Mouse (Mus musculus) mouse trophoblast stem cell (cell line): ENCODE results near the gene Fancg.
"Not testable (repeated sequence)": the region's sequence is repeated elsewhere in the genome, so short reads cannot be mapped to it uniquely, and the experiment has no call there.

Source experiments
- in situ Hi-C, 2 experiments: fragments of 300-500 bp; cut with MseI, MboI; formaldehyde crosslinking; loops; 2 replicates in 1 of 2; 3 replicates in 1 of 2; pipeline ENCODE4 v1.15.1; 2025

Gene Fancg

DNA sequence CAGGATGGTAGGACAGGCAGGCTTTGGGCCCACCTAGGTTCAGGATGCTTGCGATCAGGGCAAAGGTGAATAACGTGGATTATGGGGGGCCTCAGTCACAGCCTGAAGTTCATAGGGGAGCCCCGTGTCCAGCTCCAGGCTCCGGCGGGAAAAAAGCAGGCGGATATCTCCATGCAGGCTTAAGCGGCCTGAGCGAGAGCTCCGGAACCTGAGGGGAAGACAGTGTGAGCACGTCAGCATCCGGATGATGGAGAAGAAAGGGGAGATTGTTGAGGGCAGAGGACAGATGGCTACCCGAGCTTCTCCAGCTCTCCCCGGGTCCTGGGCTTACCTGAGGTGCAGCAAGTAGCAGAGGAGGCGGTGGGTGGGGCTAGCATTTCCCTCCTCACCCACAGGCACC lies 23.2 kb upstream of the Fancg start:
- in situ Hi-C loops: no loop called here

DNA sequence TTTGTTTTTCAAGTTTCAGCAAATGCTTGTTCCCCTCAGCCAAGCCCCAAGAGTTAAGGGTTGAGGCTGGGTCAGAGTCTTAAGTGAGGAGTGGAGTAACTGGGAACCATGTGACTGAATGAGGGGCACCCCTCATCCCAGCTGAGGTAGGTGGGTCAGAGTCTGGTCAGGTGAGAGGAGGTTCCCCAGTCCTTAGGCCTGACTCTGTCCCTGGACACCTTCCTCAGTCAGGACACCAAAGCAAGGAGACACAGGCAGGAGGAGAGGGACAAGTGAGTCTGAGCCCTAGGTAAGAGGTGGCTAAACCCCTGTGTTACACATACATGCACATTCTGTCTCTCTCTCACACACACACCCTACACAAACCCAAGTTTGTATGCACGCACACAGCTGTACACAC lies 22.2 kb upstream of the Fancg start:
- in situ Hi-C loops: no loop called here

DNA sequence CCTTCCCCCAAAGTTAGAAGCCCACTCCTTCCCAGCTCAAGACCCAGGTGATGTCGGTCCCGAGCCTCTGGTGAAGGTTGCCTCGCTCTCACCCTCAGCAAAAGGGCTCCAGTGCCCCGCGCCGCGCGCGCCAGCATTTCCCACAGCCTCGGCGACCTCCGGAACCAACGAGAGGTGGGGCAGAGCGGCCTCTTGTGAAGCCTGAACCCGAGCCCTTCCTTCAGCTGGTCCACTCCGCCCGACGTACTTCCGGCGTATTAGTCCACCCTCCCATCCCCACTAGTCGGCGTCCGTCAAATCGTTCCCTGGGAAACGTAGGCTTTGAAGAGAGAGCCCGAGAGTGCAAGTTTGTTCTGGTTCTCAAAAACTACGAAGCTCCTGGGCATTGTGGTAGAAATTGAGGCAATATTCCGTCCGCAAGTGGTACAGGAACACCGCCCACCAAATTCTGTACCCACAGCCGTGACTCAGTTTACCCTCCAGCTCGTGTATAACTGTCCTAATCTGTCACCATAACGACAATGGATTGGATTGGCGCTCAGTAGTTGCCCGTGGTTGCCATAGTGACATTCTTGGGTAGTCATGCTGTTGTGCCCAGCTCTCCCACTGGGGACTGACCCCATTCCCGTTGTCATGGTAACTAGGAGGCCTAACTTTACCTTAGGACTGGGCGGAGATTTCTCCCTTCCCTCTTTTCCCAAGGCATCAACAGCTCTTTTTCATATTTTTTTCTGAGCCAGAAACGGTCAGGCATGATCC lies 21.1 kb upstream of the Fancg start, which contains the start of gene Stoml2:
Gene Stoml2 (minus strand): TSS at position 474 of the 759 bp plus-strand sequence.
- in situ Hi-C loops: no loop called here

DNA sequence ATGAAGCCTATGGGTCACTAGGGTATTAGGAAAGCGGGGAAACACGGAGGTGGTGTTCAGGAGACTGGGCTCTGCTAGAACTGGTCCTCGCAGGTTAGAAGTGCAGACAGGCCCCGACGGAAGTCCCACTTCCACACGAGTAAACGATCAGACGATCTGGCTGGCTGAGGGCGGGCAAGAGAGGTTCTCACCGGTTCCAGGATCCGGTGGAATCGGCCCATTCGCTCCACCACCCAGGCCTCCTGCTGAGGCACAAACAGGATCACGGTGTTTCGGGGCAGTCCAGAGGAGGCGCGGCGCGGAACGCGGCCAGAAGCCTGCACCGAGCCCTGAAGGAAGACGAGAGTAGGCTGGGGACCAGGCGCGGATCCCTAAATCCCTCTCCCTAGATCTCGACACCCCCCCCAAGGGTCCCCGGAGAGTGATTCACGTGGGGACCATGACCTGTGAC lies 20.5 kb upstream of the Fancg start:
- in situ Hi-C loops: no loop called here

DNA sequence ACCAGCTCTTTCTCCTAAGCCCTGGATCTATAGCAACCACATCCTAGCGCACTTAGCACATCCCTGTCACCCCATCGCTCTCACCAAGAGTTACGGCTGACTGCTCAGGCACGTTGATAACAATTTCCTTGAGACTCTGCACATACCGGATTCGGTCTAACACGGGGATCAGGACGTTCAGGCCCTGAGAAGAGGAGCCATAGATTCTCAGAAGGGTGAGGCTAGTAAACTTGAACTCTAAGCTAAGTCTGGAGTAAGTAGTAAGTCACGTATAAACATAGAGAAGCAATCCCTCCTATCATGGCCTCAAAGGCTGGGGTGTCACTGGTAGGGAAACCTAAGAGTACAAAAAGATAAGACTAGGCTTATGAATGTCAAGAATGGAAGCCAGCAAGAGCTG lies 20.0 kb upstream of the Fancg start:
- in situ Hi-C loops: no loop called here

DNA sequence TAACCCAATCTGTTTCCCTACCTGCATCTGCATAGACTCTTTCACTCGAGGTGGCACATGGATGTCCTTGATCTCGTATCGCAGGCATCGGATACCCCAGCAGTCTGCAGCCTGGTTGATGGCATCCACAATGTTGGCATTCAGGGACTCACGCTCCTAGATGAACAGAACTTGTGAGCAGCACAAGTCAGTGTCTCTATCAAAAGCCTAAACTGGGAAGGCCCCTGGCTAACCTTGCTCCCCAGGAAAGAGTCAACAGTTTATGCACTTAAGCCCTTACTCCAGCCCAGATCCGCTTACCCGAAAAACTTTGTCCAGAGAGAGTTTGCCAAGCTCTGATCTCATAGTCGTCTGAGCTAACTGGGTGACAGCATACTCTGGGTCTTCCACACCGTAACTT lies 19.4 kb upstream of the Fancg start:
- in situ Hi-C loops: no loop called here

DNA sequence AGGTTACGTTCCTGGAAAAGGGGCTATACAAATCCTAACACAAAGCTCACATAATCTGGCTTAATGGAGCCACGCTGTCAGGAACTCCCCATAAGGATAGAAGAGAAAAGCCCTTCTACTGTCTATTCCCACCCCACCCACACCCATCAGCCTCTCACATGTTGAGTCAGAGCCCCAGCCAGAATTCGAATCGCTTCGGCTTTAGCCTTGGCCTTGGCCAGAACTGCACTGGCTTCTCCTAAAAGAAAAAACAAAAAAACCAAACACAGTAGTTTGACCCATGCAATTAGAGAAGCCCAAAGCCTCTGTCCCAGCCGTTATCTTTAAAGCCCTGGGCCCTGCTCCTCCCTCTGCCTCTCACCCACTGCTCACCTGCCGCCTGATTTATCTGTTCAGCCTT lies 18.8 kb upstream of the Fancg start:
- in situ Hi-C loops: no loop called here

DNA sequence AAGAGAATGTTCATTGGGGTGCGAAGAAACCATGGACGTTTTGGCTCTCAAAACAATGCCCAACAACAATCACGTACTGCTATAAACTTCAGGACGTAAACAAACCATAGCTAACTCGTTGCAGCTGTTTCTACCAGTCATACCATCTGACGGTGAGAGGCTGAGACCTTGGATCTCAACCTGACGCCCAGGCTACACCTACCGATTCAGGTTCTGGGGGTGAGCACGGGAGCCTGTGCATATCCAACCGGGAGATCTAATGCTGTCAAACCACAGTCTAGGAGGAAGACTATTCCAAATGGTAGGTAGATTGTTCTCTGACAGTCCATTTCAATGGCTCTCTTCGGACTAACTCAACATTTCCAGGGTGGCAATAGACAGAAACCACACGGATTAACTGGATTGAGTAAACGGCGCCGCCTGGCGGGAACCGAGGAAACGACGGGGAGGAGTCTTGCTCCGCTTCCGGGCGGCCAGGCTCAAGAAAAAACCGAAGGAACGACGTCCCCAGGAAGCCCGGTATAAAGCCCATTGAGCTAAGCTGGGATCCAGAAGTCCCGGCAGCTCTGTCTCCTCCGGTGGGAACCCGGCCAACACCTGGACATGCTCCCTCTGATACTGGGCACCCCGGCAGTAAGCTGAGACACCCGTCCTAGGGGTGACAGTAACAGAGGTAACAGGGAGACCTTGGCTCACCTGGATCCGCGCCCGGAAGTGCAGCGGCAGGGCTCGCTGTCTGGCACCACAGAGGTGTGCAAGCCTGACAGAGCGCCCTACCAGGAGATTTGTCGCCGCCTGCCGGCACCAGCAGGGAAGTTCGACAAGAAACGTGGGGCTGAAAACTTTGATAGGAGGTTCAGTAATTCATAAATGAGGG lies 15.0 kb upstream of the Fancg start, which contains the start of gene Pigo:
Gene Pigo (minus strand): TSS at position 736 of the 877 bp plus-strand sequence.
- in situ Hi-C loops: no loop called here

DNA sequence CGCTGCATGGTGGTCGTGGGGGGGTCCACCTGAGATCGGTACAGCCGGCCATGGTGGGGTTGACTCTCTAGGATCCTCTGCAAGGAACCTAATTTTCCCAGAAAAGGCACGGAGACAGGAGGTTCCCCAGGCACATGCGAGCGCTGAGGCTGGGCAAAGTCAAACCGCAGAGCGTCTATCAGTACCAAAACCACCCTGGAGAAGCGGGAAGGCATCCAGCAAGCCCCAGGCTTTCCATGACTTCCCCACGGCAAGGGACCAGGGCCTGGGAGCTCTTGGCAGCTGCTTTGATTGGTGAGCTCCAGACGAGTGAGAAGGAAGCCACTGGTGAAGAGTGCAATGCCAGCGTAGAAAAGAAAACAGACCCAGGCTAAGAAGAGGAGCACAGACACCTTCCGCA lies 14.4 kb upstream of the Fancg start:
- in situ Hi-C loops: no loop called here

DNA sequence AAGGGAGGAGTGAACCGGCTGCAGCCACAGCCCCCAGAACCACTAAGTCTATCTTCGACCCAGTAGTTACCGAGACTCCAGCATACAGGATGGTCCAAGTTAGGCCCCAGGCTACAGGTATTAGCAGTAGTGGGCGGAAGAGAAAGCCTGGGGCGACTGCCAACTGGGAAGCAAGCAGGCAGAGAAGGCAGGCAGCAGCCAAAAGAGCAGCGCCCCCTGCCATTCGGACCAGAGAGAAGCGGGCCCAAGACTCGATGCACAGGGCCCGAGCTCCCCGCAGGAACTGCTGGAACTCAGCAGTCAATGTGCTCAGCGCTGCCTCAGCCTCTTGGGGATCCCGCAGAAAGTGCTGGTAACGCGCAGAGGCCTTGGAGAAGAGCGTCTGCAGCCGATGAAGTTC lies 11.0 kb upstream of the Fancg start:
- in situ Hi-C loops: no loop called here

DNA sequence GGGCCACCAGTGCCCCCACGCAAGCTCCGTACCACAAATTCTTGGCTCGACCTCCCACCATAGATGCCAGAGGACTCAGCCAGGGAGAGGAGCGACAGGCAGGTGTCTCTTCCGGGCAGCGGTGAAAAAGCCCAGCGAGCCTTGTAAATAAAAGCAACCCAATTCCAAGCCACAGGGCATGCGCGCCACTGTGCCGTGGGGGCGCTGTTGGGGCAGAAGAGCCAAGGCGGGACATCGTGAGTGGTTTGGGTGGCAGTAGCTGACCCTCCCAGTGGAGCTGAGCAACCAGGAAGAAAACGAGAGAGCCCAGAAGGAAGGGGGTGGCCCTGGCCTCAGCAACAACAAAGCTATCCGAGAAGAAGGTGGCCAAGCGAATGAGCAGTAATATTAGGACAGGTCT lies 10.6 kb upstream of the Fancg start:
- in situ Hi-C loops: no loop called here

DNA sequence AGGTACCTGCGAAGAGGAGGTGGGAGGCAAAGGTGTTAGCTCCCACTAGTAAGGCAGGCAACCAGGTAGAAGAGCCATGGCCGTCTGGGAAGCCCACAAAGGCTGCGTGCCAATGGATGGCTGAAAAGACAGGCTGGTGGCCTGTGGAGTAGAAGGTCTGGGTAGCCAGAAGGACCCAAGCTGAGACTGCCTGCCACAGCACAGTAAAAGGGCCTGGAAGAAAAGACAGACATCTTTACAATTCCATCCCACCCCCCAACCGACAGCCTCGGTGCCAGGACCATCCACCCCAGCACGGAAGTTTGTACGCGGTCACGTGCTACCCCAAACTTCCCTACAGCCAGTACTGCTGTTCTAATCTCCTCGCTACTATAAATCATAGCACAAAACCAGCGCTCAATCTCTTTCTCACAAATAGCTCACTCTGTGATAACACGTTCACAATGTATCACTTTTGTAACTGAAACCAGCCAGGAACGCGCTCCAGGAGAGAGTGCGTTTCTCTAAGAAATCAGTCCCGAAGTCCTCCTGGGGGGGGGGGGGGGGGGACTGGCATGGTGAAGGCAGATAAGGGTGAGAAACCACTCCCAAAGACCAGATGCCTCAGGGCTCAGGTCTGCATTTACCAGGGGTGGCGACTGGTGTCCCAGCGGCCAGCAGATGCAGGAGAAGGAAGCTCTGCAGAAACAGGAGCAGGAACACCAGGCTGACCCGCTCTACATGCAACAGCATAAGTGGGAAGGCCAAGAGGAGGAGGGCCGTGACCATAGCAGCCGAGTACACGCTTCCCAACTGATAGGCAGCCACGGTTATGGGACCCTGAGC lies 9.5 kb upstream of the Fancg start:
- in situ Hi-C loops: no loop called here

DNA sequence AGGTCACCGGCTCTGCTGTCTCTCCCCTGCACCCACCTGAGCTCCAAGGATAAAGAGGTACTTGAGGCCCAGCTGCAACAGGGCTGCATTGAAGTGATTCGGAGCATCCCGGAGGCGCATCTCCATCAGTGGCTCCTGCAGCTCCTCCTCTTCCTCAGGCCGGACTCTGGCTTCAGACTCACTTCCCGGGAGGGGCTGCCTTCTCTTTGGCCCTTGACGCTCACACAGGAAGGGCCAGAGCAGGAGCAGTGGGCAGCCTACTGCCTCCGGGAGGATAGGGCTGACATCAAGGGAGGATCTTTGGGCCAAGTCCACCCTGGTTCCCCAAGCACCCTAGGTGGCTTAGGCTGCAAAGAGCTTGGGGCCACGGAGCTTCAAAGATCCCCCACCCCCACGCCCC lies 8.9 kb upstream of the Fancg start:
- in situ Hi-C loops: no loop called here

DNA sequence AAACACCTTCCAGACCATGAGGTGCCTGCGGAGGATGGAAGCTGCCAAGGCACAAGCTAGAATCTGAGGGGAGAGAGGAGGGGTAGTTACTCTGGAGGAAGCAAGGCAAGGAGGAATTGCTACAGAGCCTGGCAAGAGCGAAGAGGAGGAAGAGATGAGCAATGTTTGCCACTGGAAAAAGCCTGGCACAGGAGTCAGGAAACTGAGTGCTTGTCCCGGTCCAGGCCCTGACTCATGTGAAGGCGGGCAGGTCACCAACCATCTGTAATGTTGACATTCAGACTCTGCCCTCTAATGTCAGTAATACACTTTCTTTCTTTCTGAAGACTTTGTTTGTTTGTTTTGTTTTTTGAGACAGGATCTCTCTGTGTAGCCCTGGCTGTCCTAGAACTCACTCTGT lies 7.8 kb upstream of the Fancg start:
- in situ Hi-C loops: no loop called here

DNA sequence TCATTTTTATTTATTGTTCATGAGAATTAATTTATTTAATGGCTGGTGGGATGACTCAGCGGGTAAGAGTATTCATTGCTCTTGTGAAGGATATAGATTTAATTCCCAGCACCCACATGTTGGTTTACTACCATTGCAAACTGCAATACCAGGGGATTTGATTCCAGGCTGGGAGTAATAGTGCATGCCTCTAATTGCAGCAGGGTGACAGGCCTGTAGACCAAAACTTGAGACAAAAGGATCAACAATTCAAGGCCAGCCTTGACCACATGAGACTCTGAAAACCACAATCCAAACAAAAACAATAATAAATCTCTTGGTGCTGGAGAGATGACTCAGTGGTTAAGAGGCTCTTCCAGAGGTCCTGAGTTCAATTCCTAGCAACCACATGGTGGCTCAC lies 1.8 kb upstream of the Fancg start:
- in situ Hi-C loops: no loop called here

DNA sequence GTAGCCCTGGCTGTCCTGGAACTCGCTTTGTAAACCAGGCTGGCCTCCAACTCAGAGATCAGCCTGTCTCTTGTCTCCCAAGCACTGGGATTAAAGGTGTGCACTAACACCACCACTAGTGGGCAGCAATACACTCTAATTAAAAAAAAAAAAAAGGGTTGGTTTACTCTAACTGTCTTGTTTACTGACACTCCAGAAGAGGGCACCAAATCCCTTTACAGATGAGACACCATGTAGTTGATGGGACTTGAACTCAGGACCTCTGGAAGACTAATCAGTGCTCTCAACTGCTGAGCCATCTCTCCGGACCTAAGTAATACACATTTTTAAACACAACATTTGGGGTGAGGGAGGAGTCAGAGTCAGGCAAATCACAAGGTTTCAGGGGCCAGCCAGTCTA lies 4.5 kb downstream of the Fancg start:
- in situ Hi-C loops: no loop called here

DNA sequence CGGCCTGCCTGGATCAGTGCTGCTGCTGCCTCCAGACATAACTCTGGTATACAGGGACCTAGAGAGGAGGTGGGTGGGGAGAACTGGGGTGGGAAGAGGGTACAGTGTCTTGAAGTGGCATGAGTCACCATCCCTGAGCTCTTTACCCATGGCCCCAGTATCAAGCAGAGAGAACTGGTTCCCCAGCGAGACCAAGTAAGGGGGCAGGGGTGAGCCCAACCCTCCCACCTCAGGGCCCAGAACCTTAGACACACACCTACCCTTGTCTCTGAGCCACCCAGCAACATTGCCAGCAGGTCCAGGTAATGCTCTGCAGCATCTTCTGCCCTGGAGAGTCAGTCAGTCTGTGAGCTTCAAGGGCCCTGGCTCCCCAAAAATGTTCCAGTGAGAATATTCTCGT lies 5.4 kb downstream of the Fancg start:
- in situ Hi-C loops: no loop called here

DNA sequence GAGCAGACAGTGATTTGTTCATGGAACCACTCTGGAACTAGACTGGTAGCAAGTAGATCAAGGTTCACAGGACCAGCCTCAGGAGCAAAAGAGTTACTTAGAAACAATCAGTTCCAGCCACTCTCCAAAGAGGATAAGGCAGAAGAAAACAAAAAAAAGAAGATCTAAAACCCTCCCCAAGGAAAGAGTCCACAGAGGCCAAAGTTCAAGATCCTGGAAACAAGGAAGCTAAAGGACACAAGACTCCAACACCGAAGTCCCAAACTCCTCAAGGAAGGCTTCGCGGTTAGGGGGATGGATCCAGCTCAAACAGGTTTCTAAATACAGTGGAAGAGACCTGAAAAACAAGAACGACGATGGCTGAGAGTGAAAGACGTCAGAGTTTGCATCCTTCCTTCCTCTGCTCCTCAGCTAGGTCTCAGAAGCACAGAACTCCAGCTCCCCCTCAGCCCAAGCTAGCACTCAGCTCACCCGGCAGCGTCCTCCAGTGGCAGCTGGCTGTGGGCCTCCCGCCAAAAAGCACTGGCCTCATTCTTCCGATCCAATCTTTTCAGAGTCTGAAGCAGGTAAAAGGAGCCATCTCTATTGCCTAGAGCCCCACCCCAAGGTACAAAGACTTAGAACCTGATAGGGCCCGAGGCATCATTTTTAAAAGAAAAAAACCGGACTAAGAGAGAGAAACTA lies 7.4 kb downstream of the Fancg start:
- in situ Hi-C loops: no loop called here

DNA sequence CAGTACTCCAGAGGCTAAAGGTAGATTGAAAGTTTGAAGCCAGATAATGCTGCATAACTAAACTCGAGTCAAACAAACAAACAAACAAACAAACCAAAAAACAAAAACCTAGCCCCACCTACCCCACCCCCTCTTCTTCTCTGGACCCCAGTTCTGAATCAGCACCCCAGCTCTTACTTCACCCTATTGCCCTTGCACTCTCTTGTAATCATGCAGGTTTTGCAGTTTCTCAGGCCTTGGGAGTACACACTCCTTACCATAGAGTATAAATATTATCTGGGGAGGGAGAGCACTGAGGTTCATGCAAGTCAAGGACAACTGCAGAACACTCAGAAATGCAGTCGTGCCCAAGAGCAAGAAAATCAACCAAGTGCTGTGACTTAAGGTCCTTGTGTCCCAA lies 9.0 kb downstream of the Fancg start:
- in situ Hi-C loops: no loop called here

DNA sequence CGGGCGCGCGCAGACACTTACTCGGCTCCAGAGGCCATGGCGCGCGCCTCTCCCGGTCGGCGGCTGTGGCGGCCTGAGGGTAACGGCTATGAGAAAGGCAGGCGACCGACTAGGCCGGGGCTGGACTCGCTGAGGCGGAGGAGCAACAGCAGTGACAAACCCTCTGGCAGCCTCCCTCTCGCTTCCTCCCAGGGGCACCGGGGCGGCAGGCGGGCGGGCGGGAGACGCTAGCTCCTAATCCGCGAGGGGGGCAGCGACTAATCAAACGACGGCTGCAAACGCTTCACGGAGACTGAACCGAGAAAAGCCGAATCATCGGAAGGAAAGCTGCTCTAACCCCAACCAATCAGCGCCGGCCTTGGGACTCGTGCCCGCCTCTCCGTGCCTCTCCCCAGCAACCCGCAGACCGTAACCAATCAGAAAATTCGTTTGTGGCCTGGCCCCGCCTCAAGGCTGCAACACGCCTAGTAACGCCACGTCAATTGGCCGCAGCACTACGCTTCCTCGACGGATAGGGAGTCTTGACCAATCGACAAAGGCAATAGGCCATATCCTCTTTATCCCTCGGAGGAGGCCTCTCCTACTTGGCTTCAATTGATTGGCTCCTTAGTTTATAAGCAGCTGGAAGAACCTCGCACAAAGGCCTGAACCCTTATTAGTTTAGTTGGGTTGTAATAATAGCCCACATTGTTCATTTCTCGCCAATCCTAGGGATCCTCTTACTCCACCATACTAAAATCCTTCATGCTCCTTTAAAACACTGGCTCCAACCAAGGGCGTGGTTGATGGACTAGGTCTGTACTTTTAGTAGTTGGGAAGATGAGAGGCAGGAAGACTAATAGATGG lies 9.9 kb downstream of the Fancg start, which contains the start of gene Vcp:
Gene Vcp (minus strand): TSS at position 367 of the 846 bp plus-strand sequence.
- in situ Hi-C loops: not testable (repeated sequence)
